Mouse (Mus musculus): Measurements from ENCODE around the gene Dip2c. TPM values are rescaled to one million over a fixed set of nuclear protein-coding genes. Genes with fewer than 3 reads are reported as not detected.

Gene Dip2c
- total and polyA plus RNA-seq, 3 experiments, result not detected

DNA sequence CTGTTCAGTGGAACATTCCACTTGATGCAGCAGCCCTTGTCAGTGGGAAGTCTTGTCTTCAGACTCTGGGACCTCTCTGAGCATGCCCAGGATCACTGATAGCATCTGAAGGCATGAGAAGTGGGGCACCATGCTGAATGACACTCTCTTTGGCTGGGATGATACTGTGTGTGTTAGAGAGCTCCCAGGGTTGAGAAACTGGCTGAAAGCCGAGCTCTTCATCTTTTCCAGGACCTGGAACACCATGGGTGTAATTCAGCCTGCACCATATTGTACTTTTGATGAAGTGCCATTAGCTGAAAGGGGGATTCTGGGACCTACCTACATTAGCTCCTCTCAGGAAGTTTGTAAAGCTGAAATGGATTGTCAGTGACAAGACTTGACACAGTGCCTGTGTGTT, 146.5 kb downstream of the Dip2c start:
- Histone ChIP-seq H3K36me3 (ENCODE audit: control insufficient read depth in 1 of 2, insufficient read depth in 2 of 2, low read length in 2 of 2) (no peaks in the 10 kb centered on the region), H3K4me1 (ENCODE audit: control insufficient read depth in 1 of 2, insufficient read depth in 2 of 2, low read length in 2 of 2) (no peaks in the 10 kb centered on the region)
- TF ChIP-seq SMC3 (IDR thresholded peaks at IDR 0.05; ENCODE audit: low read depth, low read length) (no peak), NRF1 (IDR thresholded peaks at IDR 0.05; ENCODE audit: insufficient read depth, low read depth, low read length, poor library complexity, severe bottlenecking) (peak; percentile 30; the same call in 1 of the 2 replicates), GABPA (IDR thresholded peaks at IDR 0.05; ENCODE audit: low read depth, low read length) (no peak), MEF2A (IDR thresholded peaks at IDR 0.05; ENCODE audit: extremely low read depth, insufficient replicate concordance, low read depth, low read length, poor library complexity, severe bottlenecking) (no peak), GATA1 (IDR thresholded peaks at IDR 0.05; ENCODE audit: low read depth, low read length) (no peak)

GRCm38 (mm10) chr13:9424434-9424833, 148.1 kb downstream of the Dip2c start:
- Histone ChIP-seq H3K27me3 (ENCODE audit: control insufficient read depth in 1 of 2, insufficient read depth in 2 of 2, low read length in 2 of 2) (no peaks in the 10 kb centered on the region; a peak in 1 of 4 replicates), H3K36me3 (ENCODE audit: control insufficient read depth in 1 of 2, insufficient read depth in 2 of 2, low read length in 2 of 2) (no peaks in the 10 kb centered on the region), H3K4me1 (ENCODE audit: control insufficient read depth in 1 of 2, insufficient read depth in 2 of 2, low read length in 2 of 2) (no peaks in the 10 kb centered on the region), H3K27ac (ENCODE audit: control insufficient read depth, low read depth, low read length) (no peak overlapping the region), H3K4me3 (ENCODE audit: control insufficient read depth in 1 of 2, insufficient read depth in 1 of 2, low read depth in 2 of 2, low read length in 2 of 2) (no peak overlapping the region), H3K9ac (ENCODE audit: control insufficient read depth, low read depth, low read length, poor library complexity, severe bottlenecking) (no peak overlapping the region), H3K79me2 (ENCODE audit: control insufficient read depth, insufficient read depth, low read length, poor library complexity) (no peaks in the 10 kb centered on the region), H3K9me3 (replicated peaks; ENCODE audit: insufficient read depth, low read length) (no peaks in the 10 kb centered on the region)
- DNase-seq (ENCODE audit: low read depth, low spot score), result no peak
- TF ChIP-seq UBTF (IDR thresholded peaks at IDR 0.05; ENCODE audit: borderline replicate concordance, insufficient read depth, low read depth, low read length) (no peak), SIN3A (IDR thresholded peaks at IDR 0.05; ENCODE audit: low read length) (no peak), ELF1 (IDR thresholded peaks at IDR 0.05; ENCODE audit: low read depth, low read length) (no peak), TBP (IDR thresholded peaks at IDR 0.05; ENCODE audit: low read depth, low read length) (no peak), TCF12 (IDR thresholded peaks at IDR 0.05; ENCODE audit: low read depth, low read length) (no peak), POLR2A (IDR thresholded peaks at IDR 0.05; ENCODE audit: control insufficient read depth in 1 of 2, insufficient read depth in 1 of 2, low read depth in 1 of 2, low read length in 2 of 2, poor library complexity in 1 of 2) (no peak), CTCF (IDR thresholded peaks at IDR 0.05 in 2 of 3, conservative IDR thresholded peaks at IDR 0.05 in 1 of 3; ENCODE audit: control insufficient read depth in 1 of 3, insufficient read depth in 1 of 3, low read depth in 2 of 3, low read length in 3 of 3, poor library complexity in 1 of 3, severe bottlenecking in 1 of 3) (no peak), RAD21 (IDR thresholded peaks at IDR 0.05; ENCODE audit: low read depth, low read length) (no peak), BHLHE40 (IDR thresholded peaks at IDR 0.05; ENCODE audit: borderline replicate concordance, low read depth, low read length) (no peak), GATA1 (IDR thresholded peaks at IDR 0.05; ENCODE audit: low read depth, low read length) (no peak)

More for the DNA sequence above, 146.5 kb downstream of the Dip2c start:
- no peak for DNase-seq (ENCODE audit: low read depth, low spot score)
- Histone ChIP-seq H3K27ac (ENCODE audit: control insufficient read depth, low read depth, low read length) (no peak overlapping the region), H3K9ac (ENCODE audit: control insufficient read depth, low read depth, low read length, poor library complexity, severe bottlenecking) (no peak overlapping the region), H3K79me2 (ENCODE audit: control insufficient read depth, insufficient read depth, low read length, poor library complexity) (no peaks in the 10 kb centered on the region), H3K4me3 (ENCODE audit: control insufficient read depth in 1 of 2, insufficient read depth in 1 of 2, low read depth in 2 of 2, low read length in 2 of 2) (no peak overlapping the region), H3K9me3 (replicated peaks; ENCODE audit: insufficient read depth, low read length) (no peaks in the 10 kb centered on the region), H3K27me3 (ENCODE audit: control insufficient read depth in 1 of 2, insufficient read depth in 2 of 2, low read length in 2 of 2) (no peaks in the 10 kb centered on the region; a peak in 1 of 4 replicates)

- Histone ChIP-seq H3K27ac (ENCODE audit: control insufficient read depth, low read depth, low read length) (no peak overlapping the region), H3K36me3 (ENCODE audit: control insufficient read depth in 1 of 2, insufficient read depth in 2 of 2, low read length in 2 of 2) (no peaks in the 10 kb centered on the region), H3K9ac (ENCODE audit: control insufficient read depth, low read depth, low read length, poor library complexity, severe bottlenecking) (no peak overlapping the region), H3K4me3 (ENCODE audit: control insufficient read depth in 1 of 2, insufficient read depth in 1 of 2, low read depth in 2 of 2, low read length in 2 of 2) (no peak overlapping the region), H3K9me3 (replicated peaks; ENCODE audit: insufficient read depth, low read length) (no peaks in the 10 kb centered on the region), H3K4me1 (ENCODE audit: control insufficient read depth in 1 of 2, insufficient read depth in 2 of 2, low read length in 2 of 2) (no peaks in the 10 kb centered on the region), H3K27me3 (ENCODE audit: control insufficient read depth in 1 of 2, insufficient read depth in 2 of 2, low read length in 2 of 2) (no peaks in the 10 kb centered on the region; a peak in 1 of 4 replicates), H3K79me2 (ENCODE audit: control insufficient read depth, insufficient read depth, low read length, poor library complexity) (no peaks in the 10 kb centered on the region)
- TF ChIP-seq CHD2 (IDR thresholded peaks at IDR 0.05; ENCODE audit: low read length), result no peak
- no peak for TF ChIP-seq ZMIZ1 (IDR thresholded peaks at IDR 0.05; ENCODE audit: low read depth, low read length)
- TF ChIP-seq MAZ (IDR thresholded peaks at IDR 0.05; ENCODE audit: low read depth, low read length), result no peak
- TF ChIP-seq ZC3H11A (IDR thresholded peaks at IDR 0.05; ENCODE audit: low read depth, low read length), result no peak
- no peak for TF ChIP-seq MYC (IDR thresholded peaks at IDR 0.05; ENCODE audit: low read depth, low read length)
- no peak for TF ChIP-seq CHD1 (IDR thresholded peaks at IDR 0.05; ENCODE audit: low read depth, low read length)
- no peak for TF ChIP-seq ZNF384 (IDR thresholded peaks at IDR 0.05; ENCODE audit: low read depth, low read length)
- no peak for TF ChIP-seq POLR2AphosphoS5 (IDR thresholded peaks at IDR 0.05; ENCODE audit: borderline replicate concordance, low read depth, low read length)
- no peak for TF ChIP-seq RCOR1 (IDR thresholded peaks at IDR 0.05; ENCODE audit: low read depth, low read length)
- DNase-seq (ENCODE audit: low read depth, low spot score), result no peak
Observed at GRCm38 (mm10) chr13:9426267-9426666, 149.9 kb downstream of the Dip2c start.
